Mouse (Mus musculus) embryonic facial prominence, embryonic 11.5 days (tissue): ENCODE measurements at regions not wholly inside any gene's neighbourhood (a gene's known extent, or its start where the extent isn't known, plus 50 kb on each side); places are given as distances from the start of the nearest gene placed in this dataset. TPM values are rescaled to one million over a fixed set of nuclear protein-coding genes. Genes with fewer than 3 reads are reported as not detected.

ENCODE experiments used
- microRNA-seq: library from miRNA; unstranded; fragments of <30 nt; microRNA quantifications from one replicate; pipeline ENCODE4, GENCODE M21; 2016; ENCODE audit warnings: borderline number of aligned reads

Small RNA genes lying in the stretch of these regions (microRNA-seq; reads per million reads assigned to microRNA genes)
- gene Gm24370: not detected
